In the genomic region with DNA sequence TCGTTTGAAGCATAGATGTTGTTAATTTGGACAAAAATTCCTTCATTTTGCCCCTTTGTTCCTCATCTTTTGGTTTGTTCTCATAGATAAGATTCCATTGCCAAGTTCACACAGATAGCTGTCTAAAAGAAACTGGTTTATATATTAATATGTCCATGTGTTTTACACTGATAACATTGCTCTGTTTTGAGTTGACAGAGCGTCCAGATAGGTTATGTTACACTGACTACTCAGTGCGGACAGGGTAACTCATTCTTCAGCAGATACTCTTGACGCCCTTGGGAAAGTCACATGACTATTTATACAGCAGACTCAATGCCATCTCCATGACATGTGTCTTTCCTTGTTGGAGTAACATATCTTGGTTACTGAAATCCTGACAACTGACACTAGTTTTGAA, we compare ENCODE assay signal across 26 mouse cellular contexts. TPM values are rescaled to one million over a fixed set of nuclear protein-coding genes. Genes with fewer than 3 reads are reported as not detected.
DNase-seq lines count a peak whose midpoint lies in the region; ATAC-seq and TF ChIP-seq lines count a peak whose summit lies in the region.
"Had no signal": no experiment of that assay in that cellular context is flagged by ENCODE, and none has a peak within 500 bp of the region (broad histone marks: within the 10 kb centered on the region; RNA-seq: fewer than 3 reads in every experiment).

No protein-coding gene starts in this region.

- H3K4me3 ChIP-seq in liver, embryonic 11.5 days (ENCODE audit: low read depth, low read length) = no peak overlapping the region
- no peak overlapping the region for H3K4me3 ChIP-seq in liver, postnatal 0 days (ENCODE audit: low read depth, low read length)
- no peak overlapping the region for H3K4me3 ChIP-seq in liver, embryonic 16.5 days (ENCODE audit: low read depth, low read length)
- no peak overlapping the region for H3K4me3 ChIP-seq in kidney, embryonic 14.5 days (ENCODE audit: low read length)
- H3K4me3 ChIP-seq: embryonic facial prominence, embryonic 13.5 days; embryonic facial prominence, embryonic 15.5 days; erythroblast, embryonic 14.5 days; forebrain, embryonic 10.5 days; forebrain, embryonic 12.5 days had no signal

- whole genome bisulfite sequencing in liver, embryonic 11.5 days = 64% methylated on average over 4 of the region's 4 CpGs
- WGBS in liver, postnatal 0 days (ENCODE audit: insufficient replicate concordance) = 53% methylated on average over 4 of the region's 4 CpGs
- WGBS in liver, embryonic 16.5 days (ENCODE audit: insufficient replicate concordance) = 29% methylated on average over 4 of the region's 4 CpGs
- WGBS in kidney, embryonic 14.5 days = 81% methylated on average over 4 of the region's 4 CpGs

- H3K9me3 ChIP-seq in liver, embryonic 11.5 days (ENCODE audit: control insufficient read depth, low read length) = no peaks in the 10 kb centered on the region
- H3K9me3 ChIP-seq in liver, postnatal 0 days (ENCODE audit: low read length) = no peaks in the 10 kb centered on the region
- no peaks in the 10 kb centered on the region for H3K9me3 ChIP-seq in liver, embryonic 16.5 days (replicated peaks; ENCODE audit: control insufficient read depth, low read length)
- H3K9me3 ChIP-seq in kidney, embryonic 14.5 days (ENCODE audit: control insufficient read depth, low read length) = no peaks in the 10 kb centered on the region; the same call in 1 of the 2 replicates
- H3K9me3 ChIP-seq: embryonic facial prominence, embryonic 15.5 days; forebrain, embryonic 10.5 days; forebrain, embryonic 12.5 days had no signal

- no peak overlapping the region for H3K27ac ChIP-seq in liver, embryonic 11.5 days (ENCODE audit: low read depth, low read length)
- H3K27ac ChIP-seq in liver, postnatal 0 days (ENCODE audit: low read depth) = no peak overlapping the region
- H3K27ac ChIP-seq in liver, embryonic 16.5 days (ENCODE audit: low read length) = no peak overlapping the region
- no peak overlapping the region for H3K27ac ChIP-seq in kidney, embryonic 14.5 days (ENCODE audit: low read depth, low read length)
- H3K27ac ChIP-seq: embryonic facial prominence, embryonic 13.5 days; embryonic facial prominence, embryonic 15.5 days; forebrain, embryonic 10.5 days; forebrain, embryonic 12.5 days had no signal

- no peak overlapping the region for H3K9ac ChIP-seq in liver, embryonic 11.5 days (ENCODE audit: low read depth, low read length)
- no peak overlapping the region for H3K9ac ChIP-seq in liver, postnatal 0 days (replicated peaks)
- no peak overlapping the region for H3K9ac ChIP-seq in liver, embryonic 16.5 days (ENCODE audit: low read depth, low read length)
- no peak overlapping the region for H3K9ac ChIP-seq in kidney, embryonic 14.5 days (ENCODE audit: low read depth, low read length)
- H3K9ac ChIP-seq: embryonic facial prominence, embryonic 13.5 days; embryonic facial prominence, embryonic 15.5 days; forebrain, embryonic 12.5 days had no signal

- no peak for DNase-seq in liver, embryonic 11.5 days (ENCODE audit: low spot score)
- no peak for DNase-seq in liver, postnatal 0 days
- DNase-seq in liver = no peak
- no peak for DNase-seq in urinary bladder, postnatal 25 days (ENCODE audit: low spot score)
- DNase-seq: adrenal gland, adult 2 months; adrenal gland, postnatal 10 days; adrenal gland, postnatal 25 days; cerebellum, adult 11 months; cerebellum, adult 18-20 months; cerebellum, adult 8-10 months; cerebellum, adult 9-11 months; cerebellum, postnatal 14 days; cerebellum, postnatal 36 days; embryo, embryonic 11 days had no signal

- H3K36me3 ChIP-seq in liver, embryonic 11.5 days (ENCODE audit: control insufficient read depth, insufficient read depth, low read length) = no peaks in the 10 kb centered on the region
- no peaks in the 10 kb centered on the region for H3K36me3 ChIP-seq in liver, postnatal 0 days (replicated peaks; ENCODE audit: insufficient read depth, low read length)
- H3K36me3 ChIP-seq in liver, embryonic 16.5 days (ENCODE audit: control insufficient read depth, insufficient read depth) = no peaks in the 10 kb centered on the region
- H3K36me3 ChIP-seq in kidney, embryonic 14.5 days (ENCODE audit: control insufficient read depth, insufficient read depth, low read length) = no peaks in the 10 kb centered on the region
- H3K36me3 ChIP-seq: embryonic facial prominence, embryonic 13.5 days; embryonic facial prominence, embryonic 15.5 days; forebrain, embryonic 10.5 days; forebrain, embryonic 12.5 days had no signal

- no peak for TF ChIP-seq CTCF in liver, postnatal 0 days (IDR thresholded peaks at IDR 0.05; ENCODE audit: low read depth)

- no peak for TF ChIP-seq EP300 in liver, postnatal 0 days (IDR thresholded peaks at IDR 0.05; ENCODE audit: low read depth)

- peaks cover under 1% of the 10 kb centered on the region; the same call in 1 of the 2 replicates for H3K4me1 ChIP-seq in liver, embryonic 11.5 days (replicated peaks; ENCODE audit: control insufficient read depth, insufficient read depth, low read length)
- peaks cover 3% of the 10 kb centered on the region; the same call in 1 of the 2 replicates for H3K4me1 ChIP-seq in liver, postnatal 0 days (ENCODE audit: insufficient read depth)
- H3K4me1 ChIP-seq in liver, embryonic 16.5 days (ENCODE audit: control insufficient read depth, low read depth, low read length) = no peaks in the 10 kb centered on the region
- no peaks in the 10 kb centered on the region for H3K4me1 ChIP-seq in kidney, embryonic 14.5 days (ENCODE audit: control insufficient read depth, insufficient read depth, low read length)
- H3K4me1 ChIP-seq: embryonic facial prominence, embryonic 13.5 days; embryonic facial prominence, embryonic 15.5 days; forebrain, embryonic 10.5 days; forebrain, embryonic 12.5 days had no signal

- ATAC-seq in liver, embryonic 11.5 days (replicated peaks; ENCODE audit: low FRiP score) = 0 out of 2 replicates have a peak, but pooled peaks have one; percentile 63
- ATAC-seq in liver, postnatal 0 days = no peak
- ATAC-seq in liver, embryonic 16.5 days (ENCODE audit: low read depth) = peak; percentile 27; the same call in 1 of the 2 replicates
- peak; percentile 43 for ATAC-seq in megakaryocyte progenitor cell, adult 5-6 weeks (replicated peaks; ENCODE audit: poor library complexity)
- no peak for ATAC-seq in kidney, embryonic 14.5 days (ENCODE audit: low FRiP score, low TSS enrichment)
- ATAC-seq: forebrain, embryonic 14.5 days; forebrain, embryonic 16.5 days; Patski had no signal

- no peaks in the 10 kb centered on the region for H3K27me3 ChIP-seq in liver, embryonic 11.5 days (replicated peaks; ENCODE audit: control insufficient read depth, insufficient read depth, low read length)
- H3K27me3 ChIP-seq in liver, postnatal 0 days (ENCODE audit: insufficient read depth, low read length) = no peaks in the 10 kb centered on the region
- H3K27me3 ChIP-seq in liver, embryonic 16.5 days (ENCODE audit: control insufficient read depth, insufficient read depth, low read depth, low read length) = no peaks in the 10 kb centered on the region
- H3K27me3 ChIP-seq in kidney, embryonic 14.5 days (ENCODE audit: control insufficient read depth, insufficient read depth, low read length) = no peaks in the 10 kb centered on the region
- H3K27me3 ChIP-seq: embryonic facial prominence, embryonic 13.5 days; embryonic facial prominence, embryonic 15.5 days; forebrain, embryonic 12.5 days; Patski had no signal

- no peak overlapping the region for H3K4me2 ChIP-seq in liver, embryonic 11.5 days
- no peak overlapping the region for H3K4me2 ChIP-seq in liver, postnatal 0 days (ENCODE audit: low read depth, low read length)
- no peak overlapping the region for H3K4me2 ChIP-seq in liver, embryonic 16.5 days (ENCODE audit: low read depth, low read length)
- H3K4me2 ChIP-seq in kidney, embryonic 14.5 days (replicated peaks; ENCODE audit: low read depth, low read length) = no peak overlapping the region
- H3K4me2 ChIP-seq: embryonic facial prominence, embryonic 13.5 days; embryonic facial prominence, embryonic 15.5 days; forebrain, embryonic 12.5 days had no signal

RNA-seq across cellular contexts. Expression of a gene that starts 25.3 kb away (rescaled TPM):
- 0.43 and 0.66 TPM in 2 replicates for polyA plus RNA-seq in liver, embryonic 11.5 days (2014; fragmentation: Nextera tagmentation; extraction: Ambion mirVana)
- 0.02 TPM in 1 of 2 replicates, not detected in the other for polyA plus RNA-seq in liver, postnatal 0 days (2015; fragmentation: Nextera tagmentation; extraction: Ambion mirVana)
- 0.05 TPM in 1 of 2 replicates, not detected in the other for polyA plus RNA-seq in liver, embryonic 16.5 days (2015; fragmentation: Nextera tagmentation; extraction: Ambion mirVana)
- not detected in 2 replicates for total RNA-seq in megakaryocyte progenitor cell, adult 5-6 weeks (2015)
- 0.08 TPM in 1 of 2 replicates, not detected in the other for total RNA-seq in megakaryocyte progenitor cell, adult 5-6 weeks (2017)
- polyA plus RNA-seq in kidney, embryonic 14.5 days (2014; fragmentation: Nextera tagmentation; extraction: Ambion mirVana) = 1.1 TPM in 2 replicates
- total RNA-seq: common myeloid progenitor, adult 5-6 weeks had no signal
- polyA plus RNA-seq: erythroblast, embryonic 14.5 days had no signal

Comparison
In these comparisons a context has a peak if more than half of its experiments do, and no peak if none do; other contexts are left out.
1. ATAC-seq: peak in liver, embryonic 11.5 days (single experiment), liver, embryonic 16.5 days (single experiment) and megakaryocyte progenitor cell, adult 5-6 weeks (single experiment); none in liver, postnatal 0 days (single experiment) and kidney, embryonic 14.5 days (single experiment).